Mouse (Mus musculus): ENCODE data around the gene Eif3i. TPM values are rescaled to one million over a fixed set of nuclear protein-coding genes. Genes with fewer than 3 reads are reported as not detected.
"Not testable (repeated sequence)": the region's sequence is repeated elsewhere in the genome, so short reads cannot be mapped to it uniquely, and the experiment has no call there.

Gene Eif3i
- polyA plus RNA-seq, 1 experiment from 2014 or later = 203 TPM

DNA sequence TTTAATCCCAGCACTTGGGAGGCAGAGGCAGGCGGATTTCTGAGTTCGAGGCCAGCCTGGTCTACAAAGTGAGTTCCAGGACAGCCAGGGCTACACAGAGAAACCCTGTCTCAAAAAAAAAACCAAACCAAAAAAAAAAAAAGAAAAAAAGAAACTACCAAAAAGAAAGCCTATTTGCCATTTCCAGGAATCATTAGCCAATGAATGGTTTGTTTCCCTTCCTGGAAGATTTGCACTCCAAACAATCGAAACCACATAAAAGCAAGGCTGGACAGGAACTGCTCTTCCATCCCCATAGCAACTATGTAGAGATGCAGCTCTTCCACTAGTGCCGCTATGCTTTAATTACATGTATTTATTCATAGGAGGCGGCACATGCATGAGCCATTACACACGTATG is 45.9 kb downstream of the Eif3i start:
- not testable (repeated sequence) for ATAC-seq (ENCODE audit: low FRiP score, low read depth); H3K36me3 ChIP-seq; H3K9ac ChIP-seq; H3K9me3 ChIP-seq; H3K27me3 ChIP-seq; H3K4me3 ChIP-seq; H3K27ac ChIP-seq (replicated peaks)
- Histone ChIP-seq H3K4me2 (peak overlapping the region; percentile 83), H3K4me1 (replicated peaks) (peaks cover 22% of the 10 kb centered on the region)
- 57% methylated on average over 6 of the region's 6 CpGs for WGBS

DNA sequence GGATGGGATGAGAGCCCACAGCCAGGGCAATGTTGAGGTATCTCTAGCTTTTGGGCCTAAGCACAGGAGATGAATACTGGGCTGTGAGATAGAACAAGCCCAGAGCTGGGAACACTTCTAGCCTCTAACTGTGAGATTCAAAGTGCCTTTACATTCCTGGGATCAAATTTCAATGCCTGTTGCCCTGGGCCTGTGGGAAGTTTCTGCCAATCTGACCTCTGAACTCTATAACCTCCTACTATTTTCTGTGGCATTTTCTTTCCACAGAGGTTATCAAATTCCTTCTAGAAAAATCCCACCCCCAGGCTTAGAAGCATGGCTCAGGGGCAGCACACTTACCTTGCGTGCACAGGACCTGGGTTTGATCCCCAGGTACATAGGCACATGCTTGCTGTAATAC is 50.2 kb downstream of the Eif3i start:
- Histone ChIP-seq H3K36me3 (no peaks in the 10 kb centered on the region), H3K27me3 (no peaks in the 10 kb centered on the region), H3K9me3 (no peaks in the 10 kb centered on the region), H3K4me3 (no peak overlapping the region), H3K4me1 (replicated peaks) (peaks cover 8% of the 10 kb centered on the region), H3K27ac (replicated peaks) (no peak overlapping the region), H3K4me2 (no peak overlapping the region), H3K9ac (no peak overlapping the region)
- 63% methylated on average over 1 of the region's 1 CpGs for WGBS
- no peak for ATAC-seq (ENCODE audit: low FRiP score, low read depth)

DNA sequence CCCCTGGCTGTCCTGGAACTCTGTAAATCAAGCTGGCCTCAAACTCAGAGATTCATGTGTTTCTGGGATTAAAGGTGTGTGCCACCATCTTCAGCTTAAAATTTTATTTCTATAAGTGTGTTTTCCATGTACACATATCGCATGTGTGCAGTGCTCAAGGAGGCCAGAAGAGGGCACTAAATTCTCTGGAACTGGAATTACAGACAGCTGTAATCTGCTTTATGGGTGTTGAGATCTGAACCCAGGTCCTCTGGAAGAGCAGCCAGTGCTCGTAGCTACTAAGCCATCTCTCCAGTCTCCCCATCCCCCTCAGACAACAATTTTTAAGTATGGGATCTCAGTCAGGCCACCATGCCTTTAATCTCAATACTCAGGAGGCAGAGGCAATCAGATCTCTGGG is 51.1 kb downstream of the Eif3i start:
- WGBS = 96% methylated on average over 2 of the region's 2 CpGs
- no peak overlapping the region for H3K4me2 ChIP-seq
- H3K4me3 ChIP-seq = no peak overlapping the region
- H3K27ac ChIP-seq (replicated peaks) = no peak overlapping the region
- no peaks in the 10 kb centered on the region for H3K27me3 ChIP-seq
- H3K4me1 ChIP-seq (replicated peaks) = no peaks in the 10 kb centered on the region
- ATAC-seq (ENCODE audit: low FRiP score, low read depth) = no peak
- H3K9ac ChIP-seq = no peak overlapping the region
- H3K9me3 ChIP-seq = no peaks in the 10 kb centered on the region
- no peaks in the 10 kb centered on the region for H3K36me3 ChIP-seq

DNA sequence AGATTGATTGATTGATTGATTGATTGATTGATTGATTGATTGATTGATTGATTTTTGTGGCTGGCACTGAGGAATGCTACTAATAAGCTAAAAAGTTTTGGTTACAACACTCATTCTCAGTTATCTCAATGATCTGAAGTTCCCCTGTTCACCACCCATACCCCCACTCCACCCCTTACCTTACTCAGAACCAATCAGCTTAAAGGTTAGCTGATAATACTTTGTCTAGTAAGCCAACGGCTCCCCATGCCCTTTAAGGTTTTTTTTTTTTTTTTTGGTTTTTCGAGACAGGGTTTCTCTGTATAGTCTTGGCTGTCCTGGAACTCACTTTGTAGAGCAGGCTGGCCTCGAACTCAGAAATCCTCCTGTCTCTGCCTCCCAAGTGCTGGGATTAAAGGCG is 52.8 kb downstream of the Eif3i start:
- not testable (repeated sequence) for ATAC-seq (ENCODE audit: low FRiP score, low read depth); H3K4me1 ChIP-seq (replicated peaks); H3K27me3 ChIP-seq; H3K4me3 ChIP-seq; H3K9me3 ChIP-seq; H3K27ac ChIP-seq (replicated peaks); H3K4me2 ChIP-seq; H3K9ac ChIP-seq; H3K36me3 ChIP-seq
- WGBS = 95% methylated on average over 4 of the region's 4 CpGs

DNA sequence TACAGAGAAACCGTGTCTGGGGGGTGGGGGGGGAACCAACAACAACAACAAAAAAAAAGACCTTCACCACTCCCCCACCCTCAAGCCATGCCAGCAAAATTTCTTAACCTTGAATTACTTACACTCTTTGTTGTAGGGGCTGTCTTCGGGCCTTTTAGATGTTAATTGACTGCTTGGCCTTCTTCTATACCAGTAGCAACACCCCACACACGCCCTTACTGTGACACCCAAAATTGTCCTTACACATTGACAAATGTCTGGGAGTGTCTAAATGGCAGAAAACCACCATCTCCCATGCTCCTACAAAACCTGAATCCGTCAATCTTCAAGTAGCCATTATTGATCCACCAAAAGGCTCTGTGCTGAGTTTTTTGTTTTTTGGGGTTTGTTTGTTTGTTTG is 56.3 kb downstream of the Eif3i start:
- no peak overlapping the region for H3K4me3 ChIP-seq
- no peak overlapping the region for H3K27ac ChIP-seq (replicated peaks)
- no peaks in the 10 kb centered on the region for H3K27me3 ChIP-seq
- H3K4me2 ChIP-seq = no peak overlapping the region
- peaks cover 26% of the 10 kb centered on the region for H3K4me1 ChIP-seq (replicated peaks)
- H3K9ac ChIP-seq = no peak overlapping the region
- no peak for ATAC-seq (ENCODE audit: low FRiP score, low read depth)
- 74% methylated on average over 4 of the region's 4 CpGs for WGBS
- H3K9me3 ChIP-seq = no peaks in the 10 kb centered on the region
- 0 out of 2 replicates have a peak, but pooled peaks cover 6% of the 10 kb centered on the region for H3K36me3 ChIP-seq

DNA sequence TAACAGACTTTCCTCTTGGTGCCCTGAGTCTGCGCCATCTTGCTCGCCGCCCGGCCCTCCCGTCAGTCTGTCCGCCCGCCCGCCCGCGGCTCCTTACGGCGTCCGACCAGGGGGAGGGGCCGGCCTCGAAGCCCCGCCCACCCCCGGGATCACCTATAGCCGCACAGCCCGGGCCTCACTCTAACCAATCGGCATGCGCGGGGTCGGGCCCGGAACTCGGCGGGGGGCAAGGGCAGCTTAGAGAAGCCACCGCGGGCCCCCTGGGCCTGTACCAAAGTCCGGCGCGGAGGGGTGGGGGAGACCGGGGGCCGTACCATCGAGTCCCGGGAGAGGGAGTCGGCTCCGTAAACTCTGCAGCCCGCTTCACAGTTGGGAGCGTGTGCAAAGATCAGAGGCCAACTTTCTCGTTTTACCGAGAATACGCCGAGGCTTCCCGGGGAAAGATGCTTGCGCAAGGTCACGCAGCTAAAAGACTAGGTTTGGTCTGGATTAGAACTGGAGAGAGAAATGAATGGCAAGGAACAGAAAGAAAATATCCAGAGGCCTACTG is 57.8 kb downstream of the Eif3i start, which contains the start of gene Hdac1:
Gene Hdac1, minus strand, starts transcription at position 122 of the 550 bp plus-strand sequence.
- Histone ChIP-seq H3K9ac (peak within 1 kb of the TSS; percentile 78), H3K4me1 (replicated peaks) (peaks cover 26% of the 10 kb centered on the region), H3K4me2 (peak within 1 kb of the TSS; percentile 79), H3K27ac (replicated peaks) (peak within 1 kb of the TSS; percentile 74), H3K36me3 (0 out of 2 replicates have a peak, but pooled peaks cover 6% of the 10 kb centered on the region), H3K4me3 (peak within 1 kb of the TSS; percentile 80), H3K9me3 (no peaks in the 10 kb centered on the region), H3K27me3 (no peaks in the 10 kb centered on the region)
- under 1% methylated on average over 46 of the region's 46 CpGs for WGBS
- ATAC-seq (ENCODE audit: low FRiP score, low read depth) = peak; percentile 99

Small RNA genes lying within 50 kb of the gene (microRNA-seq; reads per million reads assigned to microRNA genes)
- gene Mir8119 = not detected

Other genes starting within 250 kb of the Eif3i start
- 19.5 and 21.2 TPM in 2 replicates for gene Zbtb8a, start 222.5 kb downstream of the Eif3i start, polyA plus RNA-seq (2015; fragmentation: Nextera tagmentation; extraction: Ambion mirVana)
- 15.7 and 17.1 TPM in 2 replicates for gene Zbtb8b, start 159.8 kb downstream of the Eif3i start, polyA plus RNA-seq (2015; fragmentation: Nextera tagmentation; extraction: Ambion mirVana)
- gene Bsdc1, start 139.1 kb downstream of the Eif3i start, polyA plus RNA-seq (2015; fragmentation: Nextera tagmentation; extraction: Ambion mirVana) = 35.3 and 37.4 TPM in 2 replicates
- 0.53 and 0.73 TPM in 2 replicates for gene Tssk3, start 109.6 kb downstream of the Eif3i start, polyA plus RNA-seq (2015; fragmentation: Nextera tagmentation; extraction: Ambion mirVana)
- 0.39 and 0.87 TPM in 2 replicates for gene Fam229a, start 109.5 kb downstream of the Eif3i start, polyA plus RNA-seq (2015; fragmentation: Nextera tagmentation; extraction: Ambion mirVana)
- 1,671 and 1,849 TPM in 2 replicates for gene Marcksl1, start 87.1 kb downstream of the Eif3i start, polyA plus RNA-seq (2015; fragmentation: Nextera tagmentation; extraction: Ambion mirVana)
- gene Hdac1, start 57.9 kb downstream of the Eif3i start, polyA plus RNA-seq (2015; fragmentation: Nextera tagmentation; extraction: Ambion mirVana) = 84.7 and 92.2 TPM in 2 replicates
- gene Lck, start 27.0 kb downstream of the Eif3i start, polyA plus RNA-seq (2015; fragmentation: Nextera tagmentation; extraction: Ambion mirVana) = 11.7 and 13.6 TPM in 2 replicates
- gene Fam167b, start 22.1 kb downstream of the Eif3i start, polyA plus RNA-seq (2015; fragmentation: Nextera tagmentation; extraction: Ambion mirVana) = 0.24 and 0.34 TPM in 2 replicates
- 183 and 184 TPM in 2 replicates for gene Tmem234, start within 50 bp of the Eif3i start, polyA plus RNA-seq (2015; fragmentation: Nextera tagmentation; extraction: Ambion mirVana)
- 3.4 and 3.6 TPM in 2 replicates for gene Dcdc2b, start 13.6 kb upstream of the Eif3i start, polyA plus RNA-seq (2015; fragmentation: Nextera tagmentation; extraction: Ambion mirVana)
- 26.7 and 32.9 TPM in 2 replicates for gene Iqcc, start 18.5 kb upstream of the Eif3i start, polyA plus RNA-seq (2015; fragmentation: Nextera tagmentation; extraction: Ambion mirVana)
- 153 and 159 TPM in 2 replicates for gene Ccdc28b, start 23.3 kb upstream of the Eif3i start, polyA plus RNA-seq (2015; fragmentation: Nextera tagmentation; extraction: Ambion mirVana)
- gene Txlna, start 40.4 kb upstream of the Eif3i start, polyA plus RNA-seq (2015; fragmentation: Nextera tagmentation; extraction: Ambion mirVana) = 45.6 and 45.9 TPM in 2 replicates
- 17.4 and 19.1 TPM in 2 replicates for gene Kpna6, start 72.1 kb upstream of the Eif3i start, polyA plus RNA-seq (2015; fragmentation: Nextera tagmentation; extraction: Ambion mirVana)
- gene Tmem39b, start 96.2 kb upstream of the Eif3i start, polyA plus RNA-seq (2015; fragmentation: Nextera tagmentation; extraction: Ambion mirVana) = 14.8 TPM in 2 replicates
- gene Khdrbs1, start 141.7 kb upstream of the Eif3i start, polyA plus RNA-seq (2015; fragmentation: Nextera tagmentation; extraction: Ambion mirVana) = 121 and 122 TPM in 2 replicates
- gene Ptp4a2, start 210.6 kb upstream of the Eif3i start, polyA plus RNA-seq (2015; fragmentation: Nextera tagmentation; extraction: Ambion mirVana) = 228 and 238 TPM in 2 replicates

All from hindbrain, embryonic 15.5 days (tissue).